Mouse (Mus musculus) spleen, adult 2 months (tissue): Measurements from ENCODE around the gene Cnot1.

Experiments
- CTCF ChIP-seq: fragments of 200-500 bp; IDR thresholded peaks from 2 replicates; pipeline ENCODE4 v1.5.1; 2011; ENCODE audit warnings: mild to moderate bottlenecking, inconsistent platforms; ENCODE audit not compliant: insufficient read depth, insufficient read length, insufficient replicate concordance; ENCODE audit errors: extremely low read depth
- POLR2A ChIP-seq: fragments of 200-500 bp; IDR thresholded peaks from 2 replicates; pipeline ENCODE4 v1.6.1; 2011; ENCODE audit warnings: low read depth, low read length, inconsistent platforms

DNA sequence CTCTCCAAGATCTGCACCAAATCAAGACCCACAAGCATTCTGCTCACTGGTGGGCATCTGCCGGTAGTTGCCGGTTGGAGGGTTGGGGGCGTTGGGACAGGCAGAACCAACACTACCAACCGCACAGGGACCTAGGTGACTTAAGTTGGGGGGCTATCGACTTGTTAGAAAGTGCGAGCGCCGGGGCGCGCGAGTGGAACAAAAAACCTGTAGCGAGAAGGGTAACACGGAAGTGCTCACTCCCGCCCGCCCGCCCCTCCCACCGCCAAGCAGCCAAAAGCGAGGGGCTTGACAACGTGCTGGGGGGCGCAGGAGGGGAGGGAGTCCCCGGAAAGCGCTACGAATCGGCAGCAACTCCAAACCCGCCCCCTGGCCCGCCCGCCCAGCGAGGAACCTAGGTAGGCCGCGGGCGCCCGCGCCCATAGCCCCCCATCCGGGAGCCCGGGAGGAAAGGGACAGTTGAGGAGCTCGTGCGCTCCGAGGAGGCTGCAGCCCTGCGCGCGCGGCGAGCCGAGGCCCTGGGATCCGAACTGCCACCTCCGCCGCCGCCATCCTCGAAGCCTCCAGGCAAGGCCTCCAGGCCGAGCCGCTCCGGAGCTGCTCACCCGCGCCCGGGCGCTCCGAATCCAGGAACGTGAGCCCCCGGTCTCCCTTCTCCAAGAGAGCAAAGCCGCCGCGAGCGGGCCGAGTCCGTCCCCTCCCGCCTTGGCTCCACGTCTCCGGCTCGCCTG, 638 bp downstream of the Cnot1 start:
- TF ChIP-seq POLR2A (no peak), CTCF (no peak)
